Mouse (Mus musculus) cortical plate, adult 2 months (tissue): ENCODE data around the gene Wdr83.

Experiments used
- CTCF ChIP-seq: fragments of 200-500 bp; IDR thresholded peaks from 2 replicates; pipeline ENCODE4 v1.5.1; 2011; ENCODE audit warnings: mild to moderate bottlenecking, control low read depth, low read length; ENCODE audit not compliant: insufficient read depth; ENCODE audit errors: extremely low read depth
- POLR2A ChIP-seq: fragments of 200-500 bp; IDR thresholded peaks from 2 replicates; pipeline ENCODE4 v1.6.1; 2011; ENCODE audit warnings: mild to moderate bottlenecking, low read length, control low read depth; ENCODE audit not compliant: insufficient read depth; ENCODE audit errors: extremely low read depth

DNA sequence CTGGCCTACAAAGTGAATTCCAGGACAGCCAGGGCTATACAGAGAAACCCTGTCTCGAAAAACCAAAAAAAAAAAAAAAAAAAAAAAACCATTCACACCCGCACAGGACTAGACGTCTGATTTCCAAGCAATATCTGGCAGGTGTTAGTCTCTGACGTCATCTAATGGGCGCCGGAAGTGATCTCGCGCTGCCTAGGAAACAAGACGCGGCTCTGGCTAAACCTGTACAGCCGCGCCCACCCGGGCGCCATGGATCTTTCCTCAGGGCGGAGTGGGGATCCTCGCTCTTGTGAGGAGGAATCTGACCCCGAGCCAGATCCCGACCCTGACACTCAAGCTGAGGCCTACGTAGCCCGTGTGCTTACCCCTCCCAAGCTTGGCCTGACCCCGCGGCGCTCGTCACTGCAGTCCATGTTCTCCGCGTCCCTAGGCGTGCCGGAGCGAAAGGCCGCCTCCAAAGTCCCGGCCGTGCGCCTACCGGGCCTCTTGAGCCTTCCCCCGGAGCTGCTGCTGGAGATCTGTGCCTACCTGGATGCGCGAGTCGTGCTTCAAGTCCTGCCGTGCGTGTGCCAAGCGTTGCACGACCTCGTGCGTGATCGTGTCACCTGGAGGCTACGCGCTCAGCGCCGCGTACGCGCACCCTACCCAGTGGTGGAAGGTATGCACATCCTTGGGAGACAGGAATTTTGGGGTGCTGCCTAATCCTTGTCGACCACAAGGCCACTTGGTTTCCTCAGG is 21.1 kb downstream of the Wdr83 start, which contains the start of gene Fbxw9:
- TF ChIP-seq POLR2A (peak; percentile 75), CTCF (no peak)
